In the genomic region with DNA sequence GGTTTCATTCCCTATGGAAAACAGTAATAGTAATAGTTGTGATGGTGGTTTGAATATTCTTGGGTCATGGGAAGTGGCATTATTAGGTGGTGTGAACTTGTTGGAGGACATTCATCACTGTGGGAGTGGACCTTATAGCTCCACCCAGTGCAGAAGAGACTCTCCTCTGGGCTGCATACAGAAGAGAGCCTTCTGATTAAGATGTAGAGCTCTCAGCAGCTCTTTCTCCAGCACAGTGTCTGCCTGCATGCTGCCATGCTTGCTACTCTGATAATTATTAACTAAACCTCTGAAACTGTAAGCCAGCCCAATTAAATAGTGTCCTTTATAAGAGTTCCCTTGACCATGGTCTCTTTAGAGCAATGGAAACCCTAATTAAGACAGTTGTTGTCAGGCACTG, we compare ENCODE assay signal across 18 mouse cellular contexts.
"Had no signal": no experiment of that assay in that cellular context is flagged by ENCODE, and none has a peak within 500 bp of the region (broad histone marks: within the 10 kb centered on the region; RNA-seq: fewer than 3 reads in every experiment).

No protein-coding gene starts in this region.

- H3K27ac ChIP-seq: midbrain, embryonic 10.5 days; midbrain, embryonic 13.5 days; neural tube, embryonic 13.5 days; neural tube, embryonic 15.5 days had no signal

- ATAC-seq: midbrain, embryonic 13.5 days; midbrain, embryonic 16.5 days had no signal

- H3K9me3 ChIP-seq: midbrain, embryonic 10.5 days; midbrain, embryonic 13.5 days; neural tube, embryonic 13.5 days; neural tube, embryonic 15.5 days had no signal

- H3K4me3 ChIP-seq: midbrain, embryonic 10.5 days; midbrain, embryonic 13.5 days; myocyte; neural tube, embryonic 13.5 days; neural tube, embryonic 15.5 days had no signal

- H3K9ac ChIP-seq: lung, embryonic 14.5 days; midbrain, embryonic 13.5 days; neural tube, embryonic 13.5 days; neural tube, embryonic 15.5 days had no signal

- DNase-seq: lung, adult 18-20 months; lung, embryonic 14.5 days; lung, postnatal 10 days; lung, postnatal 4 days; retina, postnatal 1 day; right cerebral cortex, adult 18-20 months; right cerebral cortex, postnatal 25 days; right cerebral cortex, postnatal 4 days; spleen, adult 18-20 months; thymus, adult 18-20 months; thymus, postnatal 14 days; thymus, postnatal 36 days had no signal

- H3K4me2 ChIP-seq: lung, embryonic 14.5 days; midbrain, embryonic 13.5 days; neural tube, embryonic 13.5 days; neural tube, embryonic 15.5 days had no signal

- H3K27me3 ChIP-seq: midbrain, embryonic 13.5 days; neural tube, embryonic 13.5 days; neural tube, embryonic 15.5 days had no signal

- H3K36me3 ChIP-seq: midbrain, embryonic 10.5 days; midbrain, embryonic 13.5 days; neural tube, embryonic 13.5 days; neural tube, embryonic 15.5 days had no signal

- H3K4me1 ChIP-seq: midbrain, embryonic 10.5 days; midbrain, embryonic 13.5 days; neural tube, embryonic 13.5 days; neural tube, embryonic 15.5 days had no signal
